Mouse (Mus musculus) thymus, postnatal 36 days (tissue): ENCODE results near the gene Mier2.

ENCODE experiments used
- DNase-seq, 2 experiments: peaks; one replicate each; pipeline ENCODE4 v3.0.0; 2022; ENCODE audit warnings: mixed read lengths in 2 of 2

Mier2 gene

GRCm38 (mm10) chr10:79574350-79574749, 19.4 kb upstream of the Mier2 start:
- DNase-seq, result no peak

- no peak for DNase-seq
These were observed 18.6 kb upstream of the Mier2 start for GRCm38 (mm10) chr10:79573611-79574010.

GRCm38 (mm10) chr10:79571314-79571713, 16.3 kb upstream of the Mier2 start:
- DNase-seq, result no peak

- no peak for DNase-seq
These were observed 14.9 kb upstream of the Mier2 start for GRCm38 (mm10) chr10:79569921-79570320.

- DNase-seq, result peak in 1 of 2 experiments; percentile 0
These were observed 4.7 kb upstream of the Mier2 start for GRCm38 (mm10) chr10:79559716-79560115.

GRCm38 (mm10) chr10:79557496-79557895, 2.5 kb upstream of the Mier2 start:
- peak in 1 of 2 experiments; percentile 0 for DNase-seq

- DNase-seq, result peak in 1 of 2 experiments; percentile 2
These were observed 2.0 kb upstream of the Mier2 start for GRCm38 (mm10) chr10:79556951-79557350.

GRCm38 (mm10) chr10:79555238-79555724, 282 bp upstream of the Mier2 start:
- peak in 1 of 2 experiments; percentile 6 for DNase-seq

GRCm38 (mm10) chr10:79553691-79554090, 1.3 kb downstream of the Mier2 start:
- DNase-seq, result peak in 1 of 2 experiments; percentile 6

GRCm38 (mm10) chr10:79553176-79553575, 1.8 kb downstream of the Mier2 start:
- peak in 1 of 2 experiments; percentile 3 for DNase-seq

GRCm38 (mm10) chr10:79552531-79552930, 2.5 kb downstream of the Mier2 start:
- DNase-seq, result peak in 1 of 2 experiments; percentile 2

GRCm38 (mm10) chr10:79550366-79550765, 4.6 kb downstream of the Mier2 start:
- DNase-seq, result peak in 1 of 2 experiments; percentile 1

GRCm38 (mm10) chr10:79548971-79549723, 5.9 kb downstream of the Mier2 start:
- DNase-seq, result peak in 1 of 2 experiments; percentile 3

GRCm38 (mm10) chr10:79548546-79548945, 6.5 kb downstream of the Mier2 start:
- peak in 1 of 2 experiments; percentile 2 for DNase-seq

- DNase-seq, result peak; percentile 0 to 1
These were observed 7.8 kb downstream of the Mier2 start for GRCm38 (mm10) chr10:79547148-79547675.

GRCm38 (mm10) chr10:79546483-79546882, 8.5 kb downstream of the Mier2 start:
- peak in 1 of 2 experiments; percentile 0 for DNase-seq

GRCm38 (mm10) chr10:79545891-79546290, 9.1 kb downstream of the Mier2 start:
- peak in 1 of 2 experiments; percentile 2 for DNase-seq

GRCm38 (mm10) chr10:79544631-79545030, 10.4 kb downstream of the Mier2 start:
- DNase-seq, result peak in 1 of 2 experiments; percentile 2

- DNase-seq, result peak in 1 of 2 experiments; percentile 2
These were observed 11.0 kb downstream of the Mier2 start for GRCm38 (mm10) chr10:79543884-79544597.

- peak; percentile 0 to 2 for DNase-seq
These were observed 12.8 kb downstream of the Mier2 start for GRCm38 (mm10) chr10:79542171-79542570.

- peak in 1 of 2 experiments; percentile 1 for DNase-seq
These were observed 13.5 kb downstream of the Mier2 start for GRCm38 (mm10) chr10:79541522-79541921.

- peak; percentile 0 to 3 for DNase-seq
These were observed 14.3 kb downstream of the Mier2 start for GRCm38 (mm10) chr10:79540746-79541145.
